Mouse (Mus musculus) adipocyte (in vitro differentiated cells): ENCODE data around the gene AL732309.1.
"Not testable (repeated sequence)": the region's sequence is repeated elsewhere in the genome, so short reads cannot be mapped to it uniquely, and the experiment has no call there.

Source experiments
- DNase-seq: peaks from one replicate; pipeline ENCODE4 v3.0.0-alpha.2; 2016; ENCODE audit warnings: low spot score

The AL732309.1 gene

DNA sequence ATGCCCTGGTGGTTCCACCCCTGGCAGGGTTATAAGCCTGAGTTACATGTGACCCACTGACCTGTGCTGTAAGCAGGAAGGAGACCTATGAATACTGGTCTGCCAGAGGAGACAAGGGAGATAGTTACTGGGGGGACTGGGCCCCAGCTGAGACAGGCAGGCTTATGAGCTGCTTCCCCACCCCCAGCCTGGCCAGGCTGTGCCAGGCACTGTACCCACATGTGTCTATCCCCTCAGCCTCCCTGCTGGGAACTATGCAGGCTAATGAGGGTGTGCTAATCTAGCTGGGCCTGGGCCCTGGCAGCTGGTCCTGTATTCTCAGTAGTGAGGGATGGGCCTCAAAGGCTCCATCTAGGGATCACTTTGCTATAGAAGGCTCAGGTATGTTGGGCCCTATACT, 20.6 kb upstream of the AL732309.1 start:
- DNase-seq, result no peak

GRCm38 (mm10) chr2:25266720-25267119, 20.1 kb upstream of the AL732309.1 start:
- DNase-seq, result no peak

DNA sequence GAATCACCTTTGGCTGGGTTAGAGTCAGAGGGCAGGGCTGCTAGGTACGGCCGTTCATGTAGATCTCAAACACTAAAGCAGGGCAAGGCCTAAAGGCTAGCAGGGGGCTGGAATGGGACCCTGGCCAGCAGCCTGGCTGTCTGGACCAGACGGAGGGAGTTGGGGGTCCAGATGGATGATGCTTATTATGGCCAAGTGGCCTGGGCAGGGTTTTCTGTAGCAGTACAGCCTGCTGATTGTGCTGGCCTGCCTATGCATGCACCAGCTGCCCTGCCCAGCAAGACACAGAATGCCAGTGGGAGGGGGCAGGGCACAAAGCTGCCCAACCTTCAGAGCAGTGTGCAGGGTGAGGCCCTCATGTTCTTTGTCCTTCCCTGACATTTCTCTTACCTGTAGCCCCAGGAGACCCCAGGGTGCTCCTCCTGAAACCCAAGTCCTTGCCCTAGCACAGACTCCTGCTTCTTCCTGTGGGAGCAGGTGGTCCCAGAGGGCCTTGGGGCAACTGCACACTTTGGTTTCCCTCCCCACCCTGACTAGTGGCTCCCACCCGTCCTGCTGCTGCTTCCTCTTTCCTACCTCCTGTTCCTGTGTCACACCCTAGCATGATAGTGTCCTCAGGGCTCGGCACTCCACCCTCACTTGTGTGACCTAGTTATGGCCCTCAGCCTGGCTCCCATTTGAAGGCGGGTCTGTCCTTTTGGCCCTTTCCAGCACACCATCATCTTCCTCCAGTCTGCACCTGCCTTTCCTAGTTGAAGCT, 19.4 kb upstream of the AL732309.1 start:
- no peak for DNase-seq

DNA sequence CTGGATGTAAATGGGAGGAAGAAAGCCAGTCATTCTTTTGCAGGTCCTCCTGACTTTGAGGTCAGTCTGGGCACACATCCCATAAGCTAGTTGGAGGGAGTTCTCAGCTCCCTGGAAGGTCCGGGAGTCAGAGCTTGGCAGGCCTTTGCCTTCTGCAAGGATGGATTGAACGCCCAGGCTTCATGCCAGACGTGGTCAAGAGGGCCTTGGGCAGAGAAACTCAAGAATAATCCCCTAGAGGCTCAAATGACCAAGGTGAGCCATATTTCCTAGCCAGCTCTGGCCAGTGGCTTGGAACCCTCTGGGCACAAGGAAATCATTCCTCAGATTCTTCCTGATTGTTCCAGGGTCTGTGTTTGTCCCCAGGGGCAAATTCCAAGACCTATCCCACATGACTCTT, 18.2 kb upstream of the AL732309.1 start:
- peak; percentile 66 for DNase-seq

DNA sequence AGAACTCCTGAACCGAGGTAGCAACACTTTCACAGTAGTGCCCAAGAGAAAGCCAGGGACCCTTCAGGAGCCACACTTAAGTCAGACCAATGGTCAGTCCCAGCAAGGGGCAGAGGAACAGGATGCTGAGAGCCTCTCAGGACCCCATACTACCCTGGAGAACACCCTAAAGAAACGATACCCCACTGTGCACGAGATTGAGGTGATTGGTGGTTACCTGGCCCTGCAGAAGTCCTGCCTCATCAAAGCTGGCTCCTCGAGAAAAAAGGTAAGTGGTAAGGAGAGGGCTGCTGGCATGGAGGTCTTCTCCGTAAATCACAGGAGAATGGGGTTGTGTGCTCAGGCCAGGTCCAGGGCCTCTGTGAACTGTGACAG, 17.6 kb upstream of the AL732309.1 start:
- no peak for DNase-seq

GRCm38 (mm10) chr2:25263623-25264285, 17.1 kb upstream of the AL732309.1 start:
- no peak for DNase-seq

DNA sequence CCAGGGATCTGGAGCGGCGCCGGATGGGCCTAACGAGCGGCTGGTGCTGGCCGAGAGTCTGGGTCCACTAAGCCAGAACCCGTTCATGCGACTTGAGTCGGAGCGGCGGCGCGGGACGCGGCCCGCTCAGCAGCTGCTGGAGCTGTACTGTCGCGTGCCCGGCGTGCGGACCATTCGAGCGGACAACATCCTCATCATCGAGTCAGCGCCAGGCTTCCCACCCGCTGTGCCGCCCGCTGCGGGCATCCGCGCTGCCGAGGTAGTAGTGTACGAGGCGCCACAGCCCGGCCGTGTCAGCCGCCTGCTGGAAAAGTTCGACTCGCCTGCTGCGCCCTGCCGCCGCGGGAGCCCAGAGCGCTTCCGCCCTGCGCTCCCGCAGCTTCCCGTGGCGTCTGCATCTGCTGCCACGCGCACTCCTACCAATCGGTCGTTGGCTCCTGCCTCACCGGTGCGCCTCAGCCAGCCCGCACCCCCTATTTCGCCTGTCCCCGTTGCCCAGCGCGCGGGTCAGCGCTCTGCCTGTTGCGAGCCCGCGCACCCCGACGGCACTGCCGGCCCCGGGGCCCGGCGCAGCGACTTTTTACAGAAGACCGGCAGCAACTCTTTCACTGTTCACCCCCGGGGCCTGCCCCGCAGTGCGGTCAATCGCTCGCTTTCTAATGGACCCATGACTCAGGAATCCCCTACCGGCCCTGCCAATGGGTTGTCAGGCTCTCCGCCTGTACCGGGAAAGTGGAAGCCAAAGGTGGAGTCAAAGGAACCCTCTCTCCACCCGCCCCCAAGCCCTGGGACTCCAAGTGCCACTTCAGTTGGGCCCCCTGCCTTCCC, 16.3 kb upstream of the AL732309.1 start:
- DNase-seq, result no peak

- DNase-seq, result peak; percentile 95
Measured at GRCm38 (mm10) chr2:25262291-25262767, 15.7 kb upstream of the AL732309.1 start, which contains the start of gene Tprn. TSS of gene Tprn (plus strand) at chr2:25262618.

- DNase-seq, result no peak
Measured at GRCm38 (mm10) chr2:25261870-25262269, 15.2 kb upstream of the AL732309.1 start.

- no peak for DNase-seq
Measured at GRCm38 (mm10) chr2:25258887-25259286, 12.2 kb upstream of the AL732309.1 start.

DNA sequence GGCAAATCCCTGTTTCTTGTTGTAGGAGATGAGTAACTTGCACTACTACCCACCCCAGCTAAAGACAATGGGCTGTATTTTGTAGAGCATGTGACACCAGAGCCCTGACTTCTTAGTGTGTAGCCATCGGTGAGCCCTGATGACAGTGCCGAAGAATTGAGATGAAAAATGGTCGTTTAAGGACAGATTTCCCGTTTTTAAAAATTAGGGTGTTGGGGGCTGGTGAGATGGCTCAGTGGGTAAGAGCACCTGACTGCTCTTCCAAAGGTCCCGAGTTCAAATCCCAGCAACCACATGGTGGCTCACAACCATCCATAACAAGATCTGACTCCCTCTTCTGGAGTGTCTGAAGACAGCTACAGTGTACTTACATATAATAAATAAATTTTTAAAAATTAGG, 10.6 kb upstream of the AL732309.1 start:
- not testable (repeated sequence) for DNase-seq

DNA sequence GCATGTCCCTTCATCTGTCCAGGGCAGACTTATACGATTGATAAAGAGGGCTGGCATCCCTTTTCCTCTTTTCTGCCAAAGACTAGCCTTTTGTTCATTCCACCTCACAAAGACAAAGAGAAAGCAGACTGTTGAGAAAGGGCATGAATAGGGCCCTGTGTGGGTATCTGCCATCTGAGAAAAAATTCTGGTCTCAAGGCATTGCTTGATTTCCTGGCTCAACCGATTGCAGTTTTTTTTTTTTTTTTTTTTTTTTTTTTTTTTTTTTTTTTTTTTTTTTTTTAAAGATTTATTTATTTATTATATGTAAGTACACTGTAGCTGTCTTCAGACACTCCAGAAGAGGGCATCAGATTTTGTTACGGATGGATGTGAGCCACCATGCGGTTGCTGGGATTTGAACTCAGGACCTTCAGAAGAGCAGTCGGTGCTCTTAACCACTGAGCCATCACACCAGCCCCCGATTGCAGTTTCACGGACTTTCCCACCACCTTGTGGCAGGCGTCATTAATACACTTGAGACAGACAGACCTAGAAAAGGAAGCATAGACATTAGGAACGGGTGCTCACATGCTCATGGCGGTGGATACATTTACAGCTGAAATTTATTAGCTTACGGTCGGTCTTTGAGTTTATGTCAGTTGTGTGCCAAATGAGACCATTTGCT, 9.9 kb upstream of the AL732309.1 start:
- DNase-seq, result peak; percentile 63

GRCm38 (mm10) chr2:25255284-25255779, 8.7 kb upstream of the AL732309.1 start, which contains the start of gene Tmem203:
TSS of gene Tmem203 (plus strand) at chr2:25255439.
- peak; percentile 91 for DNase-seq

DNA sequence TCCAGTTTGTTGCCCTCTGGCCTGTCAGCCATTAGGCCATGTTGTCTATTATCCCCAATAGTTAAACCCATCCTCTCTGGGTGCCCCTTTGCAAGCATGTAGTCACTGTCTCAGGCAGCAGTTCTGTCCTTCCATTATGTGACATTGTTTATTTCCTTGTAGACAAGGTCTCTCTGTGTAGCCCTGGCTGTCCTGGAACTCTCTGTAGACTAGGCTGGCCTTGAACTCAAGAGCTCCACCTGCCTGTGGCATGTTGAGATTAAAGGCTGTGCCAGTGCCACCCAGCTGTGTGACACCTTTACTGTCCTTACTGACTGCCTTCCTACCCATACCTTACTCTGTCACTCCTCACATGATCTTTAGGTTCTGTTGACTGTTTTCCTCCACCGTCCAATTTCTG, 5.7 kb upstream of the AL732309.1 start:
- DNase-seq, result no peak

DNA sequence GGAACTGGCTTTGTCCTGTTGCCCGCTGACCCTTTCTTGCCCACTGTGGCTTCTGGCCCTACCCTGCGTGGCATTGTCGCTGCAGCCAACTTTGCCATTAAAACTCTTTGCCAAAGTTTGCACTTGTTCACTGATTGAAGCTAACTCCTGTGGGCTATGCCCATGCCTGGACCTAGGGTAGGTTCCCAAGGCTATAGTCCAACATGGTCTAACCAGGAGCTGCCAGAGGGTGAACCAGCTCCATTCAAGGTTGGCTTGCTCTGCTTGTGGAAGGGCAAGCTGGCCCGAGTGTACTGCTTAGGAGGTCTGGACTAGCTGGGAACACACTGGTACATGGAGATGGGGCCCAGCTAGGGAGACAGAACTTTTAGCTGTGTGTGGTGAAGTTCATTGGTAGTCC, 2.5 kb downstream of the AL732309.1 start:
- DNase-seq, result no peak

DNA sequence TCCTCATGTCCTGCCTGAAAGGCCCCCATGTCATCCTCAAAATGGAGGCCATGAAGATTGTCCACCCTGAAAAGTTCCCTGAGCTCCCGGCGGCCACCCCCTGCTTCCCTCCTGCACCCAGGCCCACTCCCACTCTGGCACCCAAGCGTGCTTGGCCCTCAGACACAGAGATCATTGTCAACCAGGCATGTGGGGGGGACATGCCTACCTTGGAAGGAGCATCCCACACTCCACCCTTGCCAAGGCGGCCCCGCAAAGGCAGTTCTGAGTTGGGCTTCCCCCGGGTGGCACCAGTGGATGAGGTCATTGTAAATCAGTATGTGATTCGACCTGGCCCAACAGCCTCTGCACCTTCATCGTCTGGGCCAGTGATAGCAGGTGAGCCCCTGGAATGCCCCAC, 3.3 kb downstream of the AL732309.1 start:
- DNase-seq, result no peak

GRCm38 (mm10) chr2:25242101-25242506, 4.6 kb downstream of the AL732309.1 start, which contains the start of the genes Rnf208 and Cysrt1:
TSS of gene Rnf208 (plus strand) at chr2:25242255.
TSS of gene Cysrt1 (minus strand) at chr2:25242452.
- no peak for DNase-seq

- DNase-seq, result no peak
Measured at GRCm38 (mm10) chr2:25241438-25241775, 5.3 kb downstream of the AL732309.1 start.

GRCm38 (mm10) chr2:25240723-25241437, 5.8 kb downstream of the AL732309.1 start:
- no peak for DNase-seq

- no peak for DNase-seq
Measured at GRCm38 (mm10) chr2:25240310-25240709, 6.4 kb downstream of the AL732309.1 start.

GRCm38 (mm10) chr2:25239766-25240165, 6.9 kb downstream of the AL732309.1 start:
- no peak for DNase-seq
